Mouse (Mus musculus) cerebellum, postnatal 36 days (tissue): ENCODE results near the gene Ubash3a.
"Not testable (repeated sequence)": the region's sequence is repeated elsewhere in the genome, so short reads cannot be mapped to it uniquely, and the experiment has no call there.

Source experiments
- DNase-seq, 2 experiments: peaks; one replicate each; pipeline ENCODE4 v3.0.0; 2021 to 2022; ENCODE audit warnings: mixed read lengths in 2 of 2

The Ubash3a gene

DNA sequence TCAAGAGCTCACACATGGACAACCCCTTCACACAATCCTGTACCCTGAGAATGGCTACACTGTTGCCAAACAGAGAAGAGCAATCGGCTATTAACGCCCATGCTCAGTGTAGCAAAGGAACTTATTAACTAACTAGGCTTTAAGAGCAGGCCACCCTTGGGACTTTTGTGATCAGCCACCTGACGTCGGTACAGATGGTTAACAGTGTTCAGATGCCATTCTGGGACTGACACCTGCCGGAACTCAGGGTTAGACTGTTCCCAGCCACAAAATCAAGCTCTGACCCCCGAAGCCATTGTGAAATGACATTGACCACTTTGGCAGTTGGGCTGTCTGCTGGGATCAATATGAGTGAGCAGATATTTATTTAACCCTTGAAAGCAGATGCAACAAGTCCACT lies 53.7 kb downstream of the Ubash3a start:
- no peak for DNase-seq

DNA sequence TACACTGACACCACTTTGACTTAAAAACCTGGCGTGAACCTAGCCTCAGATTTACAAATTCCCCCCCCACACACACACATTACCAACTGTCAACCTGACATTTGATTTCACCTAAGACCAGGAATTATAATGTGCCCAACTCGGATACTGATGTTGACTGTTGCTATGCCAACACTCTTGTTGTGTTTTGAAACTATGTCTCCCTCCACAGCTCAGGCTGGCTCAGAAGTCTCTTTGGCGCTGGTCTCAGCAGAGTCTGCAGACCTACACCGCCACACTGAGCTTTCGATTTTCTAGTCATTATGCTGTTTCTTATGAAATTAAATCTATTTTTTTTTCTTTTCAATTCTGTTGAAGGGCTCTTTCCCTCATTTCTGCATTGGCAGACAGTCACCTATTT lies 55.0 kb downstream of the Ubash3a start:
- DNase-seq: no peak

DNA sequence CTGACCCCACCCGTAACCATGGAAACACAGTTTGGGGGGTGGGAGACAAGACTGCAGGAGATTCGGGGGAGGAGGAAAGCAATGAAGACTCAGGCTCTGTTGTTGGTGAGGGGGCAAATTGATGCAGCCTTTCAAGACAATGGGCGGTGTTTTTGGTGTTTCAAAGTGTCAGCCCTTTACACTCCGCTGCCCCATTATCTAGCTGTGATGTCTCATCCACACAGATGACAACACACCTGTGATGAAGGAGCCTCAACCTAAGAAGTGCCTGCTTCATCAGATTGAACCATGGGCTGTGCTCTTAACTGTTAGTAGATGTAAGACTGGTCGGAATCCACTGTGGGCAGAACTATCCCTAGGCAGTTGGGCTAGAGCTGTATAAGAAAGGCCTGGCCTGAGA lies 56.1 kb downstream of the Ubash3a start:
- no peak for DNase-seq

DNA sequence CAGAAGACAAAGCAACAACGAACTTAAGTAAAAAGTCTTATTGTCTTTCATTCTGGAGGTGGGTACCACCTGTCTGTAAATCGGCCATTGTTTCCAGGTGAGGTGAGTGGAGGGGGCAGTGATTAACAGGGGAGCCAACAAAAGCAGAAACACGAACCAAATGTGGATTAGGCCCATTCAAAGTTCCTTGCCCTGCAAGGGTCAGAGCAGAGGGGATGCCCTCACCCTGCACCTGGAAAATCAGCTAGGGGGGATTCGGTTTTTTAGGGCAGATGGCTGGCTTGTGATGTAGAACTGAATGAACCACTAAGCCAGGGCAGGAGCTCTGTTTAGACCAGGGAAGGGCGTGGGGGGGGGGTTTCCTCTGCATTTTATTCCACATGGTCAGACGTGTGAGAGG lies 56.7 kb downstream of the Ubash3a start:
- no peak for DNase-seq

DNA sequence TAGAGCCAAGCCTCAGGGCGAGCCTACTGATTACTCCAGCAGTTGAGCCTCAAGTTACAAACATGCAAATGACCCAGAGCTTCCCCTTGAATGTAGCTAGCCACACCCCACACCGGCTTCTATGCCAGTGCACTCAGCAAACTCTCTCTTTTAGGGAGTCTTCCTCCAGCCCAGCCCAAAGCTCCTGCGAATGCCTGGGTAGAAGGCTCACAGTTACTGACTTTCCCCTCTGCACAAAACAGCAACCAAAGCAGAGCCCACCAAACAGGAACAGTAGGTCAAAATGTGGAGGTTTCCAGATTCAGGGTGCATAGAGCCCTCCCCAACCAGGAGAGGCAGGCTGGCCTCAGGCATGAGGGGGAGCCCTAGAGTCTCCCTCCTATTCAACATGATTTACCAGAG lies 57.5 kb downstream of the Ubash3a start:
- no peak for DNase-seq

DNA sequence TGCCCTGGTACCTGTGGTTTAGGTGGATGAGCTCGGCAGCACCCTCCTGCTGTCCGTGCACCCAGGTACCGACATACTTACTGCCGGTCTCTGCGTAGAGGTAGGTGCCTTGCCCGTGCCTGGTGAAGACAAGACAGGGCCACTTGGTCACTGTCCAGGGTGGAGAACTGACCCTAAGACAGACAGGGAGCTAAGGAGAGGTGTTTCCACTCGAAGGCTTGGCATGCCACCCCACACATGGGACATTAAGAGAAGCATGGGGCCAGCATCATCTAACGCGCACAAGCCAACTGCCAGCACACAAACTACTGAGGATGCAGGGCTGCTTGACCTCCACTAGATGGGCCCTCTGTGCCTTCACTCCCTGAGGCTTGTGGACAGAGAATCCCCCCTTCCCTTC lies 58.2 kb downstream of the Ubash3a start:
- DNase-seq: no peak

DNA sequence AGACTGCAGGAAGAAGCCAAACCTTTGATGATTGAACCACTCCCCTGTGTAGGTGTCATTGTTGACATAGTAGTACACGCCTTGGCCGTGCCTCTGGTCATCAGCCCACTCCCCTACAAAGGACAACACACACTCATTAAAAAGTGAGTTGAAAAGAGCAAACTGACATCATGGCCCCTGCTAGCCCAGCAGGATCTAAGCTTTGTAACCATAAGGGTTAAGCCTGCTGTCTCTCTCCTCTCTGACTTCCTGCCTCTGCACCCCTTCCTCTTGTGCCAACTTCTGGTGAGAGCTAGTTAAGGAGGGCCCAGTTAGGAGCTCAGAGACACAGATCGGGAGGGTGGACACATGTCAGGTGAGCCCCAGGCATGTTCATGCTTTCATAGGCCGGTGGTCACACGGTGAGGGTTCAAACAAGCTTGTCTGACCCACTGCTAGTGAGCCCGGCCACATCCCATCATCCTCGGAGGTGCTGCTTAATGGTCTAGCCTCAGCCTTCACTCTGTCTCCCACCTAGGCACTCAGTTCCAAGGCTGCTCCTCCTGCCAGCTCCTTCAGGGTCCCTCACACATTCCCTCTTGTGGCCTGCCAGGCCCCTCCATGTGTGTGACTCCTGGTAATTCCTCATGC lies 58.8 kb downstream of the Ubash3a start:
- DNase-seq: no peak

DNA sequence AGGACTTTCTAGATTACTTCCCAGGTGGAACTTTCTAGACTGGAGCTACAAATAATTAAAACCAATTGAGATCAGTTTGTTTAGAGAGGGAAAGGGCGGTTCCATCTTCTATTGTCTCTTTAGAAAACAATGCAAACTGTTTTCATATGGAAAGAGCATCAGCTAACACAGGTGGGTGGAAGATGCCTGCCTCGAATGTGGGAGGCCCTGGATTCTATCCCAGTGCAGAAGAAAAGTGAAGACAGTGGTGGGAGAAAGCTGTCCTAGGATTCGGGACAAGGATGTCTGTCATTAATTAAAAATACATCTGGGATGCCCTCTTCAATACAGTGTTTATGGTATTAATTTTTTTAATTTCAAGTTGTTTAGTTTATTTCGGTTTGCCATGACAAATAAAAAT lies 59.5 kb downstream of the Ubash3a start:
- DNase-seq: no peak

DNA sequence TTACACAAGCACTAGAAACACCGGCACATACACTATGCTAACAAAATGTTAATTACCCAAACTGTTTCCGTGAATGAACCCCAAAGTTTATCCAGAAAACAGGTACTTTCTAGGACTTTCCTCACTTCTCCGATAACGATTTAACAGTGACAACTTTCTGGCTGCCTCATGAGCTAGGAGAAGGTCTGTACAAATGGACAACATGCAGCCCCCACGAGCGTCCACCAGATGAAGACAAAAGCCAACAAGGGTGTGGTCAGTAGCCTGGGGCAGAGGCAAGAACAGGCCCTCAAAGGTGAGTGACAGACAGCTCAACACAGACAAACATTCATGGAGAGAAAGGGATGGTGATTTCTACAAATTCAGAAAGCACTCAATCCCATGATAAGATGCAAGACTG lies 59.9 kb downstream of the Ubash3a start:
- DNase-seq: no peak

DNA sequence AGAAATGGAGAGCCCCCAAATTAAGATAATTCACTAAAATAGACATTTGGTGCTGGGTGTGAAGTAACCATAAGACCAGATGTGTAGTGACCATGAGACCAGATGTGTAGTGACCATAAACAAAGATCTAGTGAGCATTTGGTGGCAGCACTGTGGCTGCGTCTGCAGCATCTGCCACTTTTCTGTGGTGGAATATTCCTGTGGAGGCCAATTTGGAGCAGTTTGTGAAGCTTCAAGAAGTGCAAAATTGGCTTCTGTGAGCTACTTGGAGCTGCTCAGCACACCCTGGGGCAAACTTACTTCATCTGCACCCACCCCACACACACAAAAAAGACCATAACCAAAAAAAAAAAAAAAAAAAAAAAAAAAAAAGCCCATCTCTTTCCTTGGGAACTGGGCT lies 60.3 kb downstream of the Ubash3a start:
- DNase-seq: no peak

DNA sequence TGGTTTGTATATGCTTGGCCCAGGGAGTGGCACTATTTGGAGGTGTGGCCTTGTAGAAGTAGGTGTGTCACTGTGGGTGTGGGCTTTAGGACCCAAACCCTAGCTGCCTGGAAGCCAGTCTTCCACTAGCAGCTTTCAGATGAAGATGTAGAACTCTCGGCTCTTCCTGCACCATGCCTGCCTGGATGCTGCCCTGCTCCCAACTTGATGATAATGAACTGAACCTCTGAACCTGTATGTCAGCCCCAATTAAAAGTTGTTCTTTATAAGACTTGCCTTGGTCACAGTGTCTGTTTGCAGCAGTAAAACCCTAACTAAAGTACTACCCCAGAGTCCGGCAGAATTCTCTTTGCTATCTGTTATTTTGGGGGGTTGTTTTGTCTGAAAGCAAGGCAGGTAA lies 62.1 kb downstream of the Ubash3a start:
- DNase-seq: no peak

DNA sequence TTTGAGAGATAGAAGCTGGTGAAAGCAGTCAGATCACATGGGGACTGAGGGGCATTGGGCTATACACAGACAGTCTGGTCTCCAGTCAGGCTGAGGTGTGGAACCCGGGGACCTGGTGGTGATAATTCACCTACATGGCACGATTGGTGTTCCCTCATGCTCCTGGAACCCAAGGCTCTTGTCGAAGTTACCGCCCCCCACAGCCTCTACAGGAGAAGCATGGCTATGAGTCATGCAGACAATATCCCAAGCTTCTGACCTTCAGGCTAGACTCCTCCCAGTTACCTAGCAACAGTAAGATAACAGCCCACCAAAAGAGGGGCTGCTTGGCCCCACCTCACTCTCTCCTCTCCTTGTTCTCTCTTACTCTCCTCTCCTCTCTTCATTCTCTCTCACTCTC lies 62.6 kb downstream of the Ubash3a start:
- no peak for DNase-seq

DNA sequence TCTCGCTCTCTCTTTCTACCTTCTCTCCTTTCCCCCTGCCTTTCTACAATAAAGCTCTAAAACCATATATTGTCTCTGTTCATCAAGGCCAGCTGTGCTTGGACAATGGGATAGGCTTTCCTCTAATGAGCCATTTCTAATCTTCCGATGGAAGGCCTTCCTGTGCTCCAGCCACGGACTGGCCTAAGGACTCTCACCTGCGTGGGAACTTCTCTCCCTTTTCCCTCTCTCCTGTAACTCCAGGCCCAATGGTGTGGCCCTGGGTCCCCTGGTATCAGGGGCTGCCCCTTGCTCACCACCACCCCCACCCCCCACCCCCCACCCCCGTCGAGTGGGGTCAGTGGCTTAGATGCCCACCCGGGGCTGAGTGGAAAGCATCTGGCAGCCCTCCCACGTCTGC lies 63.1 kb downstream of the Ubash3a start:
- DNase-seq: not testable (repeated sequence)

DNA sequence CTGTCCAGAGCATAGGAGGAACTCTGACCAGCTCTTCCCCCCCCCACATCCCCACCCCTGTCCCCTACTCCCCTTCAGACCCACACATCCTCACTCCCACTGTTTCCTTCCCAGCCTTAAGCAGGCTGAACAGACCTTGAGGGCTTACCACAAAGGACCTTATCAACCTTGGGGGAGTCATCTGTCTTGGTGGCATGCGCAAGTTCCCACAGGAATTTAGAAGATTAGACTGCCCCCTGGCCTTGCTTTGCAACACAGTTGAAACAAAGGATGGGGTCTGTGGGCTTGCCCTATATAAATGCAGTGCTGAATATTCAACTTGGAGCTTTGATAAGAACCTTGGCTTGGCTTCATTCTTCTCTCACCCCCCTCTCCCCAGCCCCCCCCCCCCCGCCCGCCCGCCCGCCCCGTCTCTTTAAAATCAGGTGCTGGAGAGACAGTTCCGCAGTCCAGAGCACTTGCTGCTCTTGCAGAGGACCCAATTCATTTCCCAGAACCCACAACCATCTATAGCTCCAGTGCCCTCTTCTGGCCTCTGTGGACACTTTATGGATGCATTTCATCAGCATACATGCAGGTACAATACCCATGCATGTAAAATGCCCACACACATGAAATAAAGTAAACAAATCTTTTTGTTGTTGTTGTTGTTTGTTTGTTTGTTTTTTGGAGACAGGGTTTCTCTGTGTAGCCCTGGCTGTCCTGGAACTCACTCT lies 63.6 kb downstream of the Ubash3a start:
- no peak for DNase-seq

DNA sequence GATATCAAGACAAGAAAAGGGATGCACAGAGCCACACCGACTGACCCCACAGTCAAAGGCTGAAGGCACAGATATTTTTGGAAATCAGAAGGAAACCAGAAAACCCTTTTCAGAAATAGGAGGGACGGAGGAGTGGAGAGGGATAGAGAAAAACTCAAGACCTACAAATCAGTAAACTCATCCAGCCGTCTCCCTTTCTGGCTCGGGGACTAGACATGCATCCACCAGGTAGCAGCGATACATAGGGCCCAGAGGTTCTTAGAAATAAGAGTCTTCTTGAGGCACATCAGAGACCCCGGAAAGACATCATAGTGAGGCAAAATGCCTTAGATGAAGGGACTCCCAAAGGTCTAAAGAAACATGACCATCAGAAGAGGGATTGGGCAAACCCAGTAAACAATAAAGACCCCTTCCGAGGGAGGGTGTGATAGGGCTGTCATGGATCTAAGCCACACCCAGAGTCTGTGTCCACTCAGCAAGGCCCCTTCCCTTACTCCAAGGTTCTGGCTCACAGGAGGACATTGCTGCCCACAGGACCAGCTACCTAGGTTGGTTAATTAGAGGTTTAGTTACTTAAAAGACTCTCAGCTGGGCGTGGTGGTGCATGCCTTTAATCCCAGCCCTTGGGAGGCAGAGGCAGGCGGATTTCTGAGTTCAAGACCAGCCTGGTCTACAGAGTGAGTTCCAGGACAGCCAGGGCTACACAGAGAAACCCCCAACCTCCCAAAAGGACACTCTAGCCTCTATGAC lies 64.9 kb downstream of the Ubash3a start:
- DNase-seq: no peak

DNA sequence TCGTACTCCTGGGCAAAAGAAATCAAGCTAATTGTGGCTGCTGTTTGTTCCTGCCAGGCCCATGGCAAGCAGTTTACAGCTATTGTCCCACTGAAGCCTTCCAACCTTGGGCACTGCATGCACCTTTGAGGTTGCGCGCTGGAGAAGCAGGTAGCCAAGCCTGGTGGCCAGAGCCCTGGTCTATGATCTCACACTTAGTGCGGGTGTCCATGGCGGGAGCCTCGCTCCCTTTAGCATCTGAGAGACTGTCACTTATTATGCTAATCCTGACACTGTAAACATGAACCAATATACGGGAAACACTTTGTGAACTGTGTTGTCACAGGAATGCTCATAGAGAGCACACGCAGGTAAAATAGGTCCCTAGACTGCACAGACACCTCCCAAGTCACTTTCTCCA lies 66.0 kb downstream of the Ubash3a start:
- DNase-seq: no peak

DNA sequence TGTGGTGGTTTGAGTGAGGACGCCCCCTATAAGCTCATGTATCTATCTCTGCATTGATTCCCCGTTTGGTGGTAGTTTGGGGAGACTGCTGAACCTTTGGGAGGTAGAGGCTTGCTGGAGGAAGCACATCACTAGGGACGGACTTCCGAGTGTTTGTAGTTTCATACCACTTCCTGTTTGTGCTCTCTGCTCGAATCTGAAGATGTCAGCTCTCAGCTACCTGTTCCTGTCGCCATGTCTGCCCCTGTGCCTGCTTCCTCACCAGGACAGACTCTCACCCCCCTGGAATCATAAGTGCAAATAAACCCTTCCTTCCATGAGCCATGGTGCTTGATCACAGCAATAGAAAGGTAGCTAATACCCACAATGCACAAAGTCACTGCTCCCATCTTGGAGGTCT lies 67.5 kb downstream of the Ubash3a start:
- DNase-seq: no peak

DNA sequence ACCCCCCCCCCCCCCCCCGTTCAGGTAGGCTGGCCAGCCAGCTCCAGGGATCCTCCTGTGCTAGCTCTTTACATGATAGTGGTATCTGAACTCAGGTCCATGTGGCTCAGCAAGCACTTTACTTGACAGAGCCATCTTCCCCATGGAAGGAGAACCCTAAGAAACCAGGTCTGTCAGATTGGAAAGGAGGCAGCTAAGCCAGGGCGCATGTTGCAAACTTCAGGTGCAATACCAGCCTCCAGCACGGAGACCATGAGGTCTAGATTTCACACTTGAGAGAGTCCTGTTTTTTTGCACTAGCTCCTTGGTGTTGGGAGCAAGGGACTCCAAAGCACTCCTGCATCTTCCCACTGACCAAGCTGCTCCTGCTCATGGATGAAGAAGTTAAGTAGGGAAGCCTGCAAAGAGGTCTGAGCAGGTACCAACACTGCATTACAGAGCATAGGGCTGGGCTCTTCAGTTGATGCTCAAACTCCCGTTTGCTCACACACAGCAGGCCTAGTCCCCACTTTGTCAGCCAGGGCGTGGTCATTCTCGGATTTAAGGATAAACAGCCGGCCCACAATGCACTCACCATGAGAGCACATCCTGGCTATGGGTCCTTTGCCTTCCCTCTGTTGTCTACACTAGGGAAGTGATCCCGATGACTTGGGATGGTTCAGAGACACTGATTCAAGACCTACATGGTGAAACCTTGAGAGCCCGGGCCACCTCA lies 68.7 kb downstream of the Ubash3a start:
- DNase-seq: no peak

DNA sequence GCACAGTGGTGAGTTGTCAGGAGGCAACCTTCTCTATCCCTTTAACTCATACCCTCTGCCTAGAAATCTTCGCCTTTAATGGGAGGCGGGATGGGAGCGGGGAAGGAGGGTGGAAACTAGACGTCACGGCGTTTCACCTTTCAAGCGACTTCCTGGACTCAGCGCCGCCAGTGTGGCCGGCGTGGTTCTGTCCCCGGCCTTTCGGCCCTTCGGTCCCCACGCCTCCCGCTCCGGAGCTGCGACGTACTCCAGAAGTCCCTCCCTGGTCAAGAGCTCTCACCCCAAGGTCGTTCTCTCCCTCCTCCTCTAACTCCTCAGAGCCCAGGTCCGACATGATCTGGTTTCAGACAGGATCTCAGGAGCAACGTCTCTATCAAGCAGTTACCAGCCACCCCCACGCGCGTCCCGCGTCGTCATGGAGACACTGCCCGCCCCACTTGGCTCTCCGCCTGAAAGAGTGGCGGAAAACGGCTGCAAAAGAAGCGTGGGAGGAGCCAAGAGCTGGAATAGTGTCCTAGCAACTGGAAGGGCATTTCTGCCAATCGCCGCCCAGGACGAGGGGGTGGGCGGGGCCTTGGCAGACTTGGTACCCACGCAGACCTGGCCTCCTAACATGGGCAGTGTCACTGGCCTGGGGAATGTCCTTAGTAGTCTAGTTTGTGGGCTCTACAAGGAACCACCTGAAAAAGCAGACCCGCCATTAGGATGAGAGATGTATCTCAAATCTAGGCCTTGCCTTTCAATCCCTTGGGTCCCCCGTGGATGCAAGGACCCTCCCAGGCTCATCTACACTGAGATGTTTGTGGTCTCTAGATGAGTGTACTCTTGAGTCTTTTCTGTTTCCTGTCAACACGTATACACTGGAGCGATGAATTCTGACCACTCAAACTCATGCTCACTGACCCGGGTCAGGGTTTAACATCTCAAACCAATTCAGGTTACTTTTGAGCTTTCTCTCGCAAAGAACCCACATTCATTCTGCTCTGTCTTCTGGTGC lies 69.5 kb downstream of the Ubash3a start, which contains the start of gene Rsph1:
Gene Rsph1 (minus strand): TSS at position 462 of the 997 bp plus-strand sequence.
- peak; percentile 92 to 95 for DNase-seq

DNA sequence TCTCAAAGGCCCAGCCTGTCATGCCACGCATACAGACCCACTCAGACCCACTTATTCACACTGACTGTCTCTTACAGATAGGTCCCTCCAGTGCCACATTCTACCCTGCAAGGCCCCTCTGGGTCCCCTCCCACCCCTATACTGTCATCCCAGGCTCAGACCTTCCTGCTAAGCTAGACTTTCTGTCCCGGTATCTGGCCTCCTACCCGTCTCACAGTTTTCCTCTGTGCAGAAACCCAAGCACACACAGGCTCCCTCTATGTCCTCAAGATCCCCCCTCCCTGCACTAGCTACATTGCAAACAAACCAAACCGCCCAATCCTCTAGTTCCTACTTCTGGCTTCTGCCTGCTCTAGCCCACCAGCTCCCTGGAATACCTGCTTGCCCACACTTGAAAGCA lies 70.3 kb downstream of the Ubash3a start:
- DNase-seq: no peak

DNA sequence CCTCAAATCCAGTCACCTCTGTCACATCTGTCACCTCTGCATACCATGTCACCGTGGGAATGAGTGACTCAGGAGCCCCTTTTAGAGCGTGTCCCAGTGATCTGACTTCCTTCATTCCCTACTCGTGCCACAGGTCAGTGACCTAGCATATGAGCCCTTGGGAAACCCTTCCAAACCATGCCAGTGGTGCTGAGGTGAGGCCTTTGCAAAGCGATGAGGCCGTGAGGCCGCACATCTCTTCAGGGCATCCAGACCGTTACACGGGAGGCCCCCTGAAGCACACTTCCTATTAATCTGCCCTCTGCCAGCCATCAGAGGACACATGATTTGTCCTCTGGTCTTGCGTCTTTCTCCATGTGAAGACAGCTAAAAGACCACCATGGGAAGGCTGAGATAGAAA lies 71.9 kb downstream of the Ubash3a start:
- no peak for DNase-seq

DNA sequence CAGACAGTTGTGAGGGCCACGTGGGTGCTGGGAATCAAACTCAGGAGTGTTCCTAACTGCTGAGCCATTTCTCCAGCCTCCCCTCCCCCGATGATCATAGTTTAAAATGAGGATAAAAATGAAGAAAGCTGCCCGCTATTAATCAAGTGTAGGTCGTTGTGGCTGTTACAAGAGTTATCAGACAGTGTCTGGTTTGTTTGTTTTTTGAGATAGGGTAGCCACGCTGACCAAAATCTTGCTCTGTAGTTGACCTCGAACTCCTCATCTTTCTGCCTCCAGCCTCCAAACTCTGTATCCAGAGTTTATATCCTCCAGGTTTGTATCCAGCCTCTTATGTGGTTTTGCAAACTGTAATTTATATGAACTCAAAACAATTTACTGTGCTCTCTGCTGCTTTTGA lies 72.6 kb downstream of the Ubash3a start:
- no peak for DNase-seq
